Mouse (Mus musculus) ES-E14 (cell line): ENCODE results near the gene Tagln.

ENCODE experiments used
- CHD2 ChIP-seq: IDR thresholded peaks from 2 replicates; pipeline ENCODE4 v1.6.1; 2014; ENCODE audit warnings: mild to moderate bottlenecking, low read depth, low read length, inconsistent platforms
- HCFC1 ChIP-seq: IDR thresholded peaks from 2 replicates; pipeline ENCODE4 v1.6.1; 2012; ENCODE audit warnings: low read length, inconsistent platforms, borderline replicate concordance; ENCODE audit not compliant: insufficient read depth
- MAFK ChIP-seq: IDR thresholded peaks from 2 replicates; pipeline ENCODE4 v1.6.1; 2014; ENCODE audit warnings: mild to moderate bottlenecking, low read depth, low read length, inconsistent platforms; ENCODE audit not compliant: insufficient read depth
- ZNF384 ChIP-seq: IDR thresholded peaks from 2 replicates; pipeline ENCODE4 v1.6.1; 2012; ENCODE audit warnings: low read depth, low read length, inconsistent platforms

DNA sequence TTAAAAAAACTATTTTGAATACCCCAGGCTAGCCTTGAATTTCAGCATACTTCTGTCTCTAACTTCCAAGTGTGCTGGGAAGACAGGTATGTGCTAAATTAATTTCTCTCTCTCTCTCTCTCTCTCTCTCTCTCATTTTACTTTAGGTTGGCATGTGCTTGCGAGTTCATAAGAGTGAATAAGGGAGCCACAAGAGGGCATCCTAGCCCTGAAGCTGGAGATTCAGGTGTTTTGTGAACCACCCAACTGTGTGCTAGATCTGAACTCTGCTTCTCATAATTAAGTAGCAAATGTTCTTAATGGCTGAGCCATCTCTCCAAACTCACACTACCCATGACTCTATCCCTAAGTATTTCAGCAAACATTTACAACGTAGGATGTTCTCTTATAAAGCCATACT lies 41.0 kb upstream of the Tagln start:
- TF ChIP-seq HCFC1 (no peak), ZNF384 (no peak), CHD2 (no peak), MAFK (no peak)
